Mouse (Mus musculus) brain, adult 2 months (tissue): ENCODE results near the gene Lce1m.
"Not testable (repeated sequence)": the region's sequence is repeated elsewhere in the genome, so short reads cannot be mapped to it uniquely, and the experiment has no call there.

Experiments
- DNase-seq: peaks from one replicate; pipeline ENCODE4 v3.0.0; 2011; ENCODE audit warnings: low read depth, low spot score

Gene Lce1m

GRCm38 (mm10) chr3:93018960-93019359, at the start of gene Lce1m:
Gene Lce1m, minus strand, starts transcription at chr3:93019060.
- no peak for DNase-seq

- DNase-seq: not testable (repeated sequence)
Observed at GRCm38 (mm10) chr3:93068523-93068922, 49.7 kb upstream of the Lce1m start, which contains the start of gene Gm4858. Gene Gm4858, plus strand, starts transcription at chr3:93068823.

- DNase-seq: no peak
Observed at GRCm38 (mm10) chr3:93052826-93053474, 34.1 kb upstream of the Lce1m start.

GRCm38 (mm10) chr3:93050182-93050581, 31.3 kb upstream of the Lce1m start:
- DNase-seq: no peak

GRCm38 (mm10) chr3:93031450-93031849, 12.6 kb upstream of the Lce1m start:
- peak; percentile 83 for DNase-seq

GRCm38 (mm10) chr3:93025486-93025885, 6.6 kb upstream of the Lce1m start:
- DNase-seq: peak; percentile 28

GRCm38 (mm10) chr3:93023411-93024184, 4.7 kb upstream of the Lce1m start:
- peak; percentile 83 for DNase-seq

- no peak for DNase-seq
Observed at GRCm38 (mm10) chr3:93021171-93021570, 2.3 kb upstream of the Lce1m start.

- no peak for DNase-seq
Observed at GRCm38 (mm10) chr3:93015460-93016104, 3.3 kb downstream of the Lce1m start, which contains the start of gene Crct1. Gene Crct1, minus strand, starts transcription at chr3:93015687.

GRCm38 (mm10) chr3:93014871-93015270, 4.0 kb downstream of the Lce1m start:
- DNase-seq: no peak

- DNase-seq: peak; percentile 68
Observed at GRCm38 (mm10) chr3:93014378-93014801, 4.5 kb downstream of the Lce1m start.

- no peak for DNase-seq
Observed at GRCm38 (mm10) chr3:93002843-93003242, 16.0 kb downstream of the Lce1m start.

GRCm38 (mm10) chr3:93000621-93001020, 18.2 kb downstream of the Lce1m start:
- DNase-seq: no peak

- peak; percentile 81 for DNase-seq
Observed at GRCm38 (mm10) chr3:92998691-92999090, 20.2 kb downstream of the Lce1m start.

- peak; percentile 15 for DNase-seq
Observed at GRCm38 (mm10) chr3:92991926-92992325, 26.9 kb downstream of the Lce1m start, which contains the start of gene Lce3f. Gene Lce3f, plus strand, starts transcription at chr3:92992226.

GRCm38 (mm10) chr3:92978484-92978883, 40.4 kb downstream of the Lce1m start:
- DNase-seq: peak; percentile 13
